Mouse (Mus musculus) bone marrow macrophage, adult 2 months (primary cell): ENCODE data around the gene Matk. TPM values are rescaled to one million over a fixed set of nuclear protein-coding genes. Genes with fewer than 3 reads are reported as not detected.
A peak's percentile ranks its signal among the peaks of the same experiment; 100 is the strongest.

Source experiments
- H3K27ac ChIP-seq: 2 replicates; pipeline ENCODE4 v1.5.1; 2012; ENCODE audit warnings: low read depth, low read length; ENCODE audit not compliant: insufficient read depth
- H3K4me1 ChIP-seq: 2 replicates; pipeline ENCODE4 v1.6.1; 2012; ENCODE audit warnings: low read length; ENCODE audit not compliant: control insufficient read depth, insufficient read depth
- H3K4me3 ChIP-seq: 2 replicates; pipeline ENCODE4 v1.5.1; 2012; ENCODE audit warnings: mild to moderate bottlenecking, low read length, moderate library complexity; ENCODE audit not compliant: insufficient read depth
- CTCF ChIP-seq: IDR thresholded peaks from 2 replicates; pipeline ENCODE4 v1.5.1; 2012; ENCODE audit warnings: low read depth, mild to moderate bottlenecking, low read length, moderate library complexity
- POLR2A ChIP-seq: IDR thresholded peaks from 2 replicates; pipeline ENCODE4 v1.6.1; 2012; ENCODE audit warnings: mild to moderate bottlenecking, low read depth, low read length, borderline replicate concordance
- polyA plus RNA-seq: library from polyadenylated mRNA; stranded (reverse); fragments of >200 nt; gene quantifications from 2 replicates; pipeline ENCODE4 v1.2.4, GENCODE M21; 2012; ENCODE audit not compliant: missing spikeins, insufficient read depth, insufficient read length

The Matk gene
- polyA plus RNA-seq, 1 experiment = 10.8 TPM

- H3K4me3 ChIP-seq = no peak overlapping the region
- peaks cover 8% of the 10 kb centered on the region for H3K4me1 ChIP-seq
- TF ChIP-seq CTCF (no peak), POLR2A (no peak)
- no peak overlapping the region for H3K27ac ChIP-seq
Observed at GRCm38 (mm10) chr10:81286586-81286985, 33.9 kb downstream of the Matk start.

- Histone ChIP-seq H3K4me1 (peaks cover 14% of the 10 kb centered on the region), H3K27ac (no peak overlapping the region), H3K4me3 (no peak overlapping the region)
- TF ChIP-seq POLR2A = no peak
- TF ChIP-seq CTCF = peak; percentile 94
Observed at GRCm38 (mm10) chr10:81287513-81288157, 34.9 kb downstream of the Matk start.

- TF ChIP-seq CTCF (0 out of 2 replicates have a peak, but pooled peaks have one; percentile 51), POLR2A (no peak)
- H3K4me3 ChIP-seq = no peak overlapping the region
Observed at GRCm38 (mm10) chr10:81288601-81289000, 35.9 kb downstream of the Matk start.

DNA sequence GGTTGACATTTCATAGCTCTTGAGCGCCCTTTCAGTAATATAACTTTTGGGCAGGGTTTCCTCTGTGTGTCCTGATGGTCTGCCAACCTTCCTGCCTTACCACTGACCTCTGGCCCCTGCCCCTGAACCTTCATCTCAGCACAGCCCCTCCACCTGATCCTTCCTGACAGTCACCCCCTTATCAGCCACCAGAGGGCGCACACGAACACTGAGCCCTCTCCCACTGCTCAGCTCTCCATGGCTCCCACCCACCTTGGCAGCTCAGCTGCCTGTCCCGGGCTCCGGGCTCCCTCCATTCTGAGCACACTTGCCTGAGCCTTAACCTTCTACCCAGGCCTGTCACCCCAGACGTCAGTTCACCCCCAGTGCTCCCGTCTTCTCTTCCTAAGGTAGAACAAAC is 36.5 kb downstream of the Matk start:
- H3K4me3 ChIP-seq = no peak overlapping the region
- H3K4me1 ChIP-seq = peaks cover 14% of the 10 kb centered on the region
- H3K27ac ChIP-seq = no peak overlapping the region
- peak; percentile 77 for TF ChIP-seq CTCF
- TF ChIP-seq POLR2A = no peak

More at GRCm38 (mm10) chr10:81288601-81289000, 35.9 kb downstream of the Matk start:
- peaks cover 14% of the 10 kb centered on the region for H3K4me1 ChIP-seq
- H3K27ac ChIP-seq = no peak overlapping the region

DNA sequence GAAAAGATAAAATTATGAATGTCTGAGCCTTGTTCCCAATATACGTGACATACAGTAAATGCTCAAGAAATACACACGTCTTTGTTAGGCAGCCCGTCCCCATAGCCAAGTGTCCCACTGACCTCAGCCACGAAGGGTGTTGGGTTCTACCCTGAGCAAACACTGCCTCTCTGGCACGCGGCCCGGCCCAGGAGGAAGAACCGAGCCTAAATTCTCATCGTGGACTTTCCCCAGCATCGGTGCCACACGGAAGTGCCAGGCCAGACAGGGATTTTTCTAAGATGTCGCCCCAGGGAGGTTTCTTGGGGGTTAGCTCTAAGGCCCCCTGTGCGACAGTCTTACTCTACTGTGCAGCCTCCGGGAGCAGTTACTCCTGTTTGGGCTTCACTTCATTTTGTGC is 37.1 kb downstream of the Matk start:
- TF ChIP-seq CTCF (no peak), POLR2A (no peak)
- Histone ChIP-seq H3K27ac (no peak overlapping the region), H3K4me1 (peaks cover 17% of the 10 kb centered on the region), H3K4me3 (no peak overlapping the region)

- no peak for TF ChIP-seq CTCF
- TF ChIP-seq POLR2A = no peak
- Histone ChIP-seq H3K4me1 (peaks cover 24% of the 10 kb centered on the region), H3K4me3 (no peak overlapping the region), H3K27ac (peak overlapping the region; percentile 48; the same call in 1 of the 2 replicates)
Observed at GRCm38 (mm10) chr10:81290698-81291460, 38.1 kb downstream of the Matk start.

DNA sequence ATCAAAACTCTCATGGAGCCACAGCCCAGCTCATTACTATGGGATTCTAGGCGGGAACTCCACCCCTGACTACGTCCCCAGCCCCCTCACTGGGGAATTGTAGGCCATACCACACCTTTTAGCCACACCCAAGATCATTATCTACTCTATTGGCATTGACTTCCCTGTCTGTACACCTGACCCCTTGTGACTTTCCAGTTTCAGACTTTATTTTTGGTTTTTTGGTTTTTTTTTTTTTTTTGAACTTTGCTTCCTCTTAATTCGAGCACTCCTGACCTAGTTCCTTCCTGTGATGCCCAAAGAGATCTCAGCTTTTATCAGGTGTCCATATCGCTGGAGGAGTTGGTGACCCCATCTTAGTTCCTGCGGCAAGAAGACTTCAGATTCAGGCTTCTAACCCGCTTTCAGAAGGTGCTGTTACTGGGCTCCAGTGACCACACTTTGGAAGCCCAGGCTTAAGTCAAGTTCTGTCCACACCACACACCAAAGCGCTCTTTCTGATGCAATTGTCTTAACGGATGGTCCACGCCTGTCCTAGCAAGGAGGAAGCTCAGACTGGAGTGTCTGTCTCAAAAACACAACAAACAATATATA is 38.9 kb downstream of the Matk start, which contains the start of gene Tjp3:
TSS of gene Tjp3 (minus strand) at position 71 of the 594 bp plus-strand sequence.
- no peak within 1 kb of the TSS for H3K4me3 ChIP-seq

GRCm38 (mm10) chr10:81292554-81293333 is 40.0 kb downstream of the Matk start, which contains the start of gene Pip5k1c:
Pip5k1c (plus strand) TSS chr10:81292963.
- TF ChIP-seq POLR2A (0 out of 2 replicates have a peak, but pooled peaks have one; percentile 11), CTCF (peak; percentile 91)
- H3K4me1 ChIP-seq = peaks cover 40% of the 10 kb centered on the region
- peak within 1 kb of the TSS; percentile 94 for H3K4me3 ChIP-seq
- H3K27ac ChIP-seq = peak within 1 kb of the TSS; percentile 69

More for the DNA sequence above, 38.9 kb downstream of the Matk start, which contains the start of gene Tjp3:
- Histone ChIP-seq H3K27ac (peak within 1 kb of the TSS; percentile 48), H3K4me1 (peaks cover 31% of the 10 kb centered on the region)
- TF ChIP-seq POLR2A (no peak), CTCF (no peak)

GRCm38 (mm10) chr10:81293334-81294030 is 40.7 kb downstream of the Matk start:
- peaks cover 45% of the 10 kb centered on the region for H3K4me1 ChIP-seq
- TF ChIP-seq POLR2A (no peak), CTCF (no peak)

More at GRCm38 (mm10) chr10:81293334-81294030, 40.7 kb downstream of the Matk start:
- peak overlapping the region; percentile 94 for H3K4me3 ChIP-seq
- peak overlapping the region; percentile 69 for H3K27ac ChIP-seq
